Mouse (Mus musculus): ENCODE results near the gene Fam214a. TPM values are rescaled to one million over a fixed set of nuclear protein-coding genes. Genes with fewer than 3 reads are reported as not detected.
"Not testable (repeated sequence)": the region's sequence is repeated elsewhere in the genome, so short reads cannot be mapped to it uniquely, and the experiment has no call there.

The Fam214a gene
- polyA plus RNA-seq, 1 experiment from 2014 or later, result 11.4 TPM

DNA sequence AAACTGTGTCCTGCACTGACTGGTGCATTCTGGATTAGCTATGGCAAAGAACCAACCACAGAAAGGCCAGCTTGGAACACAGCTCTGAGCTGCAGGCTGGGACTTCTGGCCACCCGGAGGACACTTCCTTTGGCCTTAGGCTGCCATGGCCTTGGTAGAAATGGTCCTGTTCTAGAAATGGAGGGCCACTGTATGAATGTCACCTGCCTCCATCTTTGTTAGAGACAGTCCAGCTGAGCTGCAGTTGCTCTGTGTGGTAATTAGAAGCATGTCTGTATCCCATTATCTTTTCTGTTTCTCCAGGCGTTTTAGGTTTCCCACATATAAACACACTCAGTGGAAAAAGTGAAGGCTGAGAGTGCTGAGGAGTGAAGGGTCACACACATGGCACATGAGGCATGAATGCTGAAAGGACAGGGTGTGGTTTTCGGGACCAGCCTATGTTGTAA, 29.0 kb downstream of the Fam214a start:
- Histone ChIP-seq H3K27me3 (no peaks in the 10 kb centered on the region), H3K27ac (peak overlapping the region; percentile 56), H3K9me3 (replicated peaks) (no peaks in the 10 kb centered on the region), H3K4me1 (replicated peaks) (peaks cover 46% of the 10 kb centered on the region), H3K4me2 (0 out of 2 replicates have a peak overlapping the region, but pooled peaks have one; percentile 4), H3K36me3 (no peaks in the 10 kb centered on the region), H3K4me3 (no peak overlapping the region), H3K9ac (0 out of 2 replicates have a peak overlapping the region, but pooled peaks have one; percentile 3)
- 60% methylated on average over 3 of the region's 3 CpGs for WGBS
- ATAC-seq (replicated peaks; ENCODE audit: insufficient number of reproducible peaks, insufficient read depth, low FRiP score, low read depth), result no peak

DNA sequence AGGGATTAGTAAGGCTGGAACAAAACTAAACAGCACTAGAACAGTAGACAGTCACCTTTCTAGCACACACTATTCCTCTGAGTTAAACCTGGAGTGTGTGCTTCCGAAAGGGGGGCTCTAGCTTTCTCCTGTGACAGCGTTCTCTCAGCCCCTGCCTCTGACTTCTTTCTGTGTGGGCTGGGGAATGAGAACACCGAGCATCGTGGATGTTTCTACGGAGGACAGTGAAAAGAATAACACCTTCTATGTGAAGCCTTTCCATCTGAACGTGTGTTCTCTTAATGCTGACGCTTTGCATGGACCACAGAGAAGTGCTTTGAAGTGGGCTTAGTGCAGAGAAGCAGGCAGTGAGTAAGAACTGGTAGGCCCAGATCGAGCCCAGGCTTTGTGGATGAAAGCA, 29.5 kb downstream of the Fam214a start:
- Histone ChIP-seq H3K27me3 (no peaks in the 10 kb centered on the region), H3K4me2 (0 out of 2 replicates have a peak overlapping the region, but pooled peaks have one; percentile 4), H3K4me3 (no peak overlapping the region), H3K27ac (peak overlapping the region; percentile 56), H3K36me3 (no peaks in the 10 kb centered on the region), H3K9me3 (replicated peaks) (no peaks in the 10 kb centered on the region), H3K4me1 (replicated peaks) (peaks cover 43% of the 10 kb centered on the region), H3K9ac (no peak overlapping the region)
- 60% methylated on average over 8 of the region's 8 CpGs for WGBS
- no peak for ATAC-seq (replicated peaks; ENCODE audit: insufficient number of reproducible peaks, insufficient read depth, low FRiP score, low read depth)

GRCm38 (mm10) chr9:74982722-74983121, 30.0 kb downstream of the Fam214a start:
- WGBS, result 89% methylated on average over 1 of the region's 1 CpGs
- H3K9me3 ChIP-seq (replicated peaks); H3K4me3 ChIP-seq; H3K9ac ChIP-seq; ATAC-seq (replicated peaks; ENCODE audit: insufficient number of reproducible peaks, insufficient read depth, low FRiP score, low read depth); H3K36me3 ChIP-seq; H3K4me2 ChIP-seq; H3K27me3 ChIP-seq: not testable (repeated sequence)
- peak overlapping the region; percentile 56; the same call in 1 of the 2 replicates for H3K27ac ChIP-seq
- H3K4me1 ChIP-seq (replicated peaks), result peaks cover 39% of the 10 kb centered on the region

DNA sequence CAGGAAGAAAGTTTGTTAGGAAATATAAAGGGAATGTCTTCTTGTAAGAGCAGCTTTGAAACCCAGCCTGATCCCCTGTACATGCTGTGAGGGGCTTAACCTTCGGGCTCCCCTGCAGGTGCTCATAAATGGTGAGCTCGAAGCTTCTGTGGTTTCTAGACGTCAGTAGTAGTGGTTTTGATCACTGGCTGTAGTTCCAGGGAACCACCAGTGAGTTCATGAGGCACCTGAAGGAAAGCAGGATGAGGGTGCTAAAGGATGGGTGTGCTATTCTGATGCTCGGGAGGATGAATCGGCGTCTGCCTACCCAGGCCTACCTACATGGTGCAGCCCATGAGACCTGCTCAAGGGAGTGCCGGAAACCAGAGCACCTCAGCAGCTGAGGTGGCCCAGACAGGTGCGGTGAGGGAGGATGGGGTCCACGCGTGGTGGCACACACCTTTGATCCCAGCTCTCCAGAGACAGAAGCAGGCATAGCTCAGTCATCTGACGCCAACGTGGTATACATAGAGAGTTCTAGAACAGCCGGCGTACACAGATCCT, 32.6 kb downstream of the Fam214a start:
- no peak overlapping the region for H3K9ac ChIP-seq
- no peaks in the 10 kb centered on the region for H3K36me3 ChIP-seq
- WGBS, result 82% methylated on average over 14 of the region's 14 CpGs
- peaks cover 28% of the 10 kb centered on the region for H3K4me1 ChIP-seq (replicated peaks)
- H3K27me3 ChIP-seq, result no peaks in the 10 kb centered on the region
- H3K27ac ChIP-seq, result no peak overlapping the region
- ATAC-seq (replicated peaks; ENCODE audit: insufficient number of reproducible peaks, insufficient read depth, low FRiP score, low read depth), result no peak
- no peaks in the 10 kb centered on the region for H3K9me3 ChIP-seq (replicated peaks)
- no peak overlapping the region for H3K4me2 ChIP-seq
- H3K4me3 ChIP-seq, result no peak overlapping the region

GRCm38 (mm10) chr9:74985770-74986169, 33.1 kb downstream of the Fam214a start:
- ATAC-seq (replicated peaks; ENCODE audit: insufficient number of reproducible peaks, insufficient read depth, low FRiP score, low read depth), result no peak
- H3K4me1 ChIP-seq (replicated peaks), result peaks cover 26% of the 10 kb centered on the region
- H3K4me2 ChIP-seq, result no peak overlapping the region
- H3K4me3 ChIP-seq, result no peak overlapping the region
- H3K9me3 ChIP-seq (replicated peaks), result no peaks in the 10 kb centered on the region
- H3K27me3 ChIP-seq, result no peaks in the 10 kb centered on the region
- H3K27ac ChIP-seq, result no peak overlapping the region
- no peaks in the 10 kb centered on the region for H3K36me3 ChIP-seq
- no peak overlapping the region for H3K9ac ChIP-seq
- 51% methylated on average over 2 of the region's 2 CpGs for WGBS

- WGBS, result 81% methylated on average over 7 of the region's 7 CpGs
- Histone ChIP-seq H3K9me3 (replicated peaks) (no peaks in the 10 kb centered on the region), H3K27me3 (no peaks in the 10 kb centered on the region), H3K36me3 (no peaks in the 10 kb centered on the region), H3K4me3 (no peak overlapping the region), H3K4me1 (replicated peaks) (peaks cover 15% of the 10 kb centered on the region), H3K9ac (no peak overlapping the region), H3K27ac (no peak overlapping the region), H3K4me2 (no peak overlapping the region)
- no peak for ATAC-seq (replicated peaks; ENCODE audit: insufficient number of reproducible peaks, insufficient read depth, low FRiP score, low read depth)
These were observed 36.3 kb downstream of the Fam214a start for GRCm38 (mm10) chr9:74988893-74989460.

- no peak overlapping the region for H3K27ac ChIP-seq
- peaks cover 15% of the 10 kb centered on the region for H3K4me1 ChIP-seq (replicated peaks)
- ATAC-seq (replicated peaks; ENCODE audit: insufficient number of reproducible peaks, insufficient read depth, low FRiP score, low read depth), result no peak
- no peak overlapping the region for H3K9ac ChIP-seq
- H3K4me2 ChIP-seq, result no peak overlapping the region
- H3K36me3 ChIP-seq, result no peaks in the 10 kb centered on the region
- no peaks in the 10 kb centered on the region for H3K9me3 ChIP-seq (replicated peaks)
- no peaks in the 10 kb centered on the region for H3K27me3 ChIP-seq
- 69% methylated on average over 2 of the region's 2 CpGs for WGBS
- H3K4me3 ChIP-seq, result no peak overlapping the region
These were observed 37.3 kb downstream of the Fam214a start for GRCm38 (mm10) chr9:74989990-74990389.

GRCm38 (mm10) chr9:74994611-74995257, 42.0 kb downstream of the Fam214a start:
- Histone ChIP-seq H3K4me1 (replicated peaks) (peaks cover 4% of the 10 kb centered on the region; the same call in 1 of the 2 replicates), H3K9ac (no peak overlapping the region), H3K4me2 (no peak overlapping the region), H3K4me3 (no peak overlapping the region), H3K27ac (no peak overlapping the region), H3K27me3 (no peaks in the 10 kb centered on the region), H3K9me3 (replicated peaks) (no peaks in the 10 kb centered on the region), H3K36me3 (no peaks in the 10 kb centered on the region)
- WGBS, result 83% methylated on average over 10 of the region's 10 CpGs
- no peak for ATAC-seq (replicated peaks; ENCODE audit: insufficient number of reproducible peaks, insufficient read depth, low FRiP score, low read depth)

DNA sequence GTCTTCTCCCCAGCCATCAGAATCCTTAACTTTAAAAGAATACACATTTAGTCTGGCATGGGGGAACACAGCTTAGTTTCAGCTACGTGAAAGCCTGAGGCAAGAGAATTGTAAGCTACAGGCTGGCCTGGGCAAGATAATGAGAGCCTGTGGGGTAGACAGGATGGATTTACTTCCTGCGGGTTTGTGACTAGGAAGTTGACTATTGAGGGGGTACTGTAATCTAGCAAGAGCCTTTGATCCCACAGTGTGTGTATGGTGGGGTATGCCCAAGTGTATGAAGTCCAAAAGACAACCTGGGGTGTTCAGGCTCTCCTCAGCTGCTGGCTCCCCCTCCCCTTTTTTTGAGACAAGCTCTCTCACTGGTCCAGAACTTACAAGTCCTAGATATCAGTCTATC, 43.7 kb downstream of the Fam214a start:
- ATAC-seq (replicated peaks; ENCODE audit: insufficient number of reproducible peaks, insufficient read depth, low FRiP score, low read depth), result no peak
- peaks cover 5% of the 10 kb centered on the region for H3K4me1 ChIP-seq (replicated peaks)
- H3K36me3 ChIP-seq, result no peaks in the 10 kb centered on the region
- no peak overlapping the region for H3K4me2 ChIP-seq
- no peak overlapping the region for H3K9ac ChIP-seq
- H3K27ac ChIP-seq, result no peak overlapping the region
- no peak overlapping the region for H3K4me3 ChIP-seq
- no peaks in the 10 kb centered on the region for H3K9me3 ChIP-seq (replicated peaks)
- no peaks in the 10 kb centered on the region for H3K27me3 ChIP-seq
- 56% methylated on average over 2 of the region's 2 CpGs for WGBS

DNA sequence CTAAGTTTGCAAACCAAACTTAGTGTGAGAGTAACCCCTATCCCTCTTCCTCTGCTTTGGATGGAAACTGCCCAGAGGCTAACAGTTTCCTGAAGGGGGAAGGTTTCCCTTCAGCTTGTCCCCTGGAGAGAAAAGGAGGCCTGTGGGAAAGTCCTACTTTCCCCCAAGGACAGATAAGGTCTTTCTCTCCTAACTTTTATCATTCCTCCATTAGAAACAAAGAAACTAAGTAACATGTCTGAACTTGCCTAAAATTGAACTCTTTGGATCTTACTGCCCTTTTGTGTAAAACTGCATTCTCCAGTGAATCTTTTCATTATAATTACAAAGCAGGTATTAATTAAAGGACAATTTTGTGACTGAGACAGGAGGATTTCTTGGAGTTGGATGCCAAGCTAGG, 45.3 kb downstream of the Fam214a start:
- no peak overlapping the region for H3K4me3 ChIP-seq
- H3K27me3 ChIP-seq, result no peaks in the 10 kb centered on the region
- no peak overlapping the region for H3K27ac ChIP-seq
- H3K4me1 ChIP-seq (replicated peaks), result peaks cover 14% of the 10 kb centered on the region
- no peak overlapping the region for H3K9ac ChIP-seq
- no peak overlapping the region for H3K4me2 ChIP-seq
- H3K9me3 ChIP-seq (replicated peaks), result no peaks in the 10 kb centered on the region
- no peak for ATAC-seq (replicated peaks; ENCODE audit: insufficient number of reproducible peaks, insufficient read depth, low FRiP score, low read depth)
- H3K36me3 ChIP-seq, result no peaks in the 10 kb centered on the region

GRCm38 (mm10) chr9:75001006-75001405, 48.3 kb downstream of the Fam214a start:
- Histone ChIP-seq H3K9ac (no peak overlapping the region), H3K4me1 (replicated peaks) (peaks cover 14% of the 10 kb centered on the region), H3K27ac (peak overlapping the region; percentile 72), H3K9me3 (replicated peaks) (no peaks in the 10 kb centered on the region), H3K4me2 (no peak overlapping the region), H3K4me3 (no peak overlapping the region), H3K27me3 (no peaks in the 10 kb centered on the region), H3K36me3 (0 out of 2 replicates have a peak, but pooled peaks cover 4% of the 10 kb centered on the region)
- ATAC-seq (replicated peaks; ENCODE audit: insufficient number of reproducible peaks, insufficient read depth, low FRiP score, low read depth), result no peak
- 65% methylated on average over 6 of the region's 6 CpGs for WGBS

All from heart, embryonic 15.5 days (tissue).